13 mouse cellular contexts compared by ENCODE assay signal in genomic region chr9:42518163-42518562, GRCm38 (mm10).
"Had no signal": no experiment of that assay in that cellular context is flagged by ENCODE, and none has a peak within 500 bp of the region (broad histone marks: within the 10 kb centered on the region; RNA-seq: fewer than 3 reads in every experiment).

No protein-coding gene starts in this region.

- H3K4me3 ChIP-seq: left cerebral cortex, adult 2 months; limb, embryonic 15.5 days; liver, embryonic 13.5 days; midbrain, embryonic 13.5 days; neural tube, embryonic 12.5 days; stomach, embryonic 15.5 days had no signal

- H3K36me3 ChIP-seq: limb, embryonic 15.5 days; liver, embryonic 13.5 days; midbrain, embryonic 13.5 days; neural tube, embryonic 12.5 days; stomach, embryonic 15.5 days had no signal

- H3K27ac ChIP-seq: left cerebral cortex, adult 2 months; limb, embryonic 15.5 days; liver, embryonic 13.5 days; midbrain, embryonic 13.5 days; neural tube, embryonic 12.5 days; stomach, embryonic 15.5 days had no signal

- H3K9me3 ChIP-seq: limb, embryonic 15.5 days; liver, embryonic 13.5 days; midbrain, embryonic 13.5 days; neural tube, embryonic 12.5 days; stomach, embryonic 15.5 days had no signal

- H3K4me2 ChIP-seq: limb, embryonic 15.5 days; liver, embryonic 13.5 days; midbrain, embryonic 13.5 days; neural tube, embryonic 12.5 days; stomach, embryonic 15.5 days had no signal

- H3K9ac ChIP-seq: limb, embryonic 15.5 days; liver, embryonic 13.5 days; liver, postnatal 0 days; midbrain, embryonic 13.5 days; neural tube, embryonic 12.5 days; stomach, embryonic 15.5 days had no signal

- H3K4me1 ChIP-seq: stomach, embryonic 15.5 days had no signal

- ATAC-seq: liver, postnatal 0 days; midbrain, embryonic 13.5 days had no signal

- DNase-seq: kidney, adult 11 months; kidney, adult 9 months; kidney, postnatal 14 days; liver, embryonic 13.5 days; liver, postnatal 0 days; lung, postnatal 36 days; thymus, adult 2 months; thymus, postnatal 25 days had no signal
